10 mouse cellular contexts compared by ENCODE assay signal in the genomic region with DNA sequence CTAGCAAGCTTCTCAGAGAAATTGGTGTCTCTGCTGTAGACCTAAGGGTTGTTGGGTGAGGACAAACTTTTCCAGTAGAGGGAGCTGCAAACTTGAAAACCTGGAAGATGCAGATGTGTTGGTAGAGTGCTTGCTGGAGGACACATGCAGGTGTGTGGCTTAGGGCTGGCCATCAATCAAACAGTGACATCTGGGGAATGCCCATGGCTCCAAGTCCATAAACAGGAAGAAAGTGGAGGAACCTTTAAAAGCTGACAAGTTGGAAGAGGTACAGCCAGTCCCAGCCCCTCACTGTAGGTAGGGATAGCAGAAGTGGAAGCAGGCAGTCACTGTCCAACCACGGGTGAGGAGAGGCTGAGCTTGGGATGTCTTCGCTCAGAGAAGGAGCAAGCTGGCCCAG. TPM values are rescaled to one million over a fixed set of nuclear protein-coding genes. Genes with fewer than 3 reads are reported as not detected.
DNase-seq lines count a peak whose midpoint lies in the region; ATAC-seq and TF ChIP-seq lines count a peak whose summit lies in the region.
"Had no signal": no experiment of that assay in that cellular context is flagged by ENCODE, and none has a peak within 500 bp of the region (broad histone marks: within the 10 kb centered on the region; RNA-seq: fewer than 3 reads in every experiment).

No protein-coding gene starts in this region.

- ATAC-seq in hindbrain, embryonic 11.5 days (ENCODE audit: low FRiP score): no peak
- no peak for ATAC-seq in hindbrain, embryonic 12.5 days (ENCODE audit: low FRiP score)
- peak; percentile 73 for ATAC-seq in intestine, postnatal 0 days
- ATAC-seq in liver, embryonic 14.5 days (ENCODE audit: insufficient read depth): no peak

- H3K79me2 ChIP-seq in CH12.LX (replicated peaks; ENCODE audit: control insufficient read depth, extremely low read depth, insufficient read depth, poor library complexity, severe bottlenecking): no peaks in the 10 kb centered on the region

- dilution Hi-C loops in CH12.LX (cut with MboI; ENCODE audit: extremely low pct_ligation_motif_present, extremely low pct_unique_long_range_greater_than_20kb, low sequenced_read_pairs): no loop called here

- peak; percentile 45 for DNase-seq in hindbrain, embryonic 11.5 days (ENCODE audit: low spot score)
- DNase-seq in CH12.LX (ENCODE audit: extremely low read depth): peak; percentile 73
- peak; percentile 40 for DNase-seq in c-Kit-positive CD71-negative TER-119-negative erythroid progenitor cells, embryonic 14.5 days (ENCODE audit: low read depth)
- DNase-seq in liver, embryonic 14.5 days (ENCODE audit: low read depth in 3 of 3, low spot score in 3 of 3): no peak
- DNase-seq in thymus, postnatal 0 days (ENCODE audit: low spot score): peak; percentile 62
- DNase-seq in gastrocnemius, postnatal 36 days: no peak

- TF ChIP-seq EP300 in CH12.LX (IDR thresholded peaks at IDR 0.05; ENCODE audit: low read length): no peak; the same call in 1 of the 2 replicates
- no peak for TF ChIP-seq EP300 in liver, embryonic 14.5 days (IDR thresholded peaks at IDR 0.05; ENCODE audit: low read depth)

- intact Hi-C loops in gastrocnemius, postnatal 36 days (cut with DNase I): loop anchor here (2.0 to 5.0 kb wide), 2 partner anchors 61 to 85 kb away; no protein-coding TSS in a partner anchor

- H3K27me3 ChIP-seq in hindbrain, embryonic 11.5 days (ENCODE audit: control insufficient read depth, insufficient read depth, low read length): no peaks in the 10 kb centered on the region
- H3K27me3 ChIP-seq in hindbrain, embryonic 12.5 days: no peaks in the 10 kb centered on the region
- H3K27me3 ChIP-seq in CH12.LX (replicated peaks): no peaks in the 10 kb centered on the region
- no peaks in the 10 kb centered on the region for H3K27me3 ChIP-seq in intestine, postnatal 0 days (replicated peaks; ENCODE audit: control insufficient read depth, insufficient read depth, low read length)
- H3K27me3 ChIP-seq in liver, embryonic 14.5 days (ENCODE audit: control insufficient read depth, insufficient read depth, low read length): no peaks in the 10 kb centered on the region
- H3K27me3 ChIP-seq: embryonic facial prominence, embryonic 15.5 days had no signal

- no peaks in the 10 kb centered on the region for H3K4me1 ChIP-seq in hindbrain, embryonic 11.5 days (replicated peaks; ENCODE audit: control insufficient read depth, insufficient read depth, low read length)
- H3K4me1 ChIP-seq in hindbrain, embryonic 12.5 days: no peaks in the 10 kb centered on the region
- peaks cover 3 to 8% of the 10 kb centered on the region in 2 experiments; a peak in 3 of 4 replicates for H3K4me1 ChIP-seq in CH12.LX (ENCODE audit: control insufficient read depth in 1 of 2, insufficient read depth in 2 of 2)
- no peaks in the 10 kb centered on the region for H3K4me1 ChIP-seq in intestine, postnatal 0 days (replicated peaks; ENCODE audit: control insufficient read depth, insufficient read depth, low read length)
- 0 out of 4 replicates have a peak, but pooled peaks cover 0 to 2% of the 10 kb centered on the region in 2 experiments for H3K4me1 ChIP-seq in liver, embryonic 14.5 days (replicated peaks; ENCODE audit: control insufficient read depth in 2 of 2, insufficient read depth in 2 of 2, low read length in 1 of 2)
- H3K4me1 ChIP-seq: embryonic facial prominence, embryonic 15.5 days had no signal

- no peak overlapping the region for H3K4me2 ChIP-seq in hindbrain, embryonic 11.5 days (replicated peaks; ENCODE audit: low read depth, low read length)
- no peak overlapping the region for H3K4me2 ChIP-seq in hindbrain, embryonic 12.5 days (replicated peaks)
- peak overlapping the region; percentile 42 for H3K4me2 ChIP-seq in CH12.LX (ENCODE audit: insufficient read depth, low read depth, poor library complexity, severe bottlenecking)
- H3K4me2 ChIP-seq in intestine, postnatal 0 days (replicated peaks; ENCODE audit: low read depth): no peak overlapping the region
- H3K4me2 ChIP-seq in liver, embryonic 14.5 days (ENCODE audit: low read depth): no peak overlapping the region
- H3K4me2 ChIP-seq: embryonic facial prominence, embryonic 15.5 days had no signal

- no peak overlapping the region for H3K27ac ChIP-seq in hindbrain, embryonic 11.5 days (ENCODE audit: low read depth, low read length)
- H3K27ac ChIP-seq in hindbrain, embryonic 12.5 days: no peak overlapping the region
- no peak overlapping the region for H3K27ac ChIP-seq in CH12.LX (ENCODE audit: insufficient read depth, low read depth)
- no peak overlapping the region for H3K27ac ChIP-seq in intestine, postnatal 0 days (ENCODE audit: low read depth, low read length)
- H3K27ac ChIP-seq in liver, embryonic 14.5 days: no peak overlapping the region
- H3K27ac ChIP-seq: embryonic facial prominence, embryonic 15.5 days; macrophage had no signal

- H3K36me3 ChIP-seq in hindbrain, embryonic 11.5 days (ENCODE audit: control insufficient read depth, insufficient read depth, low read length): no peaks in the 10 kb centered on the region
- H3K36me3 ChIP-seq in hindbrain, embryonic 12.5 days: no peaks in the 10 kb centered on the region
- no peaks in the 10 kb centered on the region for H3K36me3 ChIP-seq in CH12.LX (replicated peaks in 1 of 2; ENCODE audit: control insufficient read depth in 1 of 2, insufficient read depth in 1 of 2, low read length in 1 of 2)
- no peaks in the 10 kb centered on the region for H3K36me3 ChIP-seq in intestine, postnatal 0 days (ENCODE audit: control insufficient read depth, insufficient read depth)
- no peaks in the 10 kb centered on the region for H3K36me3 ChIP-seq in liver, embryonic 14.5 days (replicated peaks; ENCODE audit: control insufficient read depth, insufficient read depth, low read depth)
- H3K36me3 ChIP-seq: embryonic facial prominence, embryonic 15.5 days had no signal

- H3K9me3 ChIP-seq in hindbrain, embryonic 11.5 days (ENCODE audit: control insufficient read depth, low read length): no peaks in the 10 kb centered on the region
- H3K9me3 ChIP-seq in hindbrain, embryonic 12.5 days (replicated peaks): peaks cover 4% of the 10 kb centered on the region; the same call in 1 of the 2 replicates
- peaks cover 9% of the 10 kb centered on the region for H3K9me3 ChIP-seq in CH12.LX (replicated peaks; ENCODE audit: low read length)
- H3K9me3 ChIP-seq in intestine, postnatal 0 days (ENCODE audit: control insufficient read depth): no peaks in the 10 kb centered on the region
- no peaks in the 10 kb centered on the region for H3K9me3 ChIP-seq in liver, embryonic 14.5 days (ENCODE audit: control insufficient read depth, low read length)
- H3K9me3 ChIP-seq: embryonic facial prominence, embryonic 15.5 days had no signal

- 68% methylated on average over 2 of the region's 2 CpGs for WGBS in hindbrain, embryonic 11.5 days
- 68% methylated on average over 2 of the region's 2 CpGs for WGBS in hindbrain, embryonic 12.5 days
- 54% methylated on average over 2 of the region's 2 CpGs for WGBS in intestine, postnatal 0 days
- 37% methylated on average over 2 of the region's 2 CpGs for WGBS in liver, embryonic 14.5 days (ENCODE audit: insufficient replicate concordance)

- peak; percentile 94 for TF ChIP-seq RAD21 in CH12.LX (IDR thresholded peaks at IDR 0.05; ENCODE audit: low read depth, low read length)

- TF ChIP-seq CTCF in CH12.LX (conservative IDR thresholded peaks at IDR 0.05 in 1 of 2, IDR thresholded peaks at IDR 0.05 in 1 of 2; ENCODE audit: low read depth in 2 of 2, low read length in 2 of 2): peak; percentile 45 to 92; a peak in 3 of 4 replicates
- peak; percentile 86 for TF ChIP-seq CTCF in intestine, postnatal 0 days (IDR thresholded peaks at IDR 0.05; ENCODE audit: low read depth)
- TF ChIP-seq CTCF in liver, embryonic 14.5 days (IDR thresholded peaks at IDR 0.05; ENCODE audit: low read depth): peak; percentile 59

- no peak overlapping the region for H3K4me3 ChIP-seq in hindbrain, embryonic 11.5 days (ENCODE audit: low read depth, low read length)
- H3K4me3 ChIP-seq in hindbrain, embryonic 12.5 days: no peak overlapping the region
- no peak overlapping the region for H3K4me3 ChIP-seq in CH12.LX (replicated peaks in 1 of 3; ENCODE audit: low read depth in 2 of 3, low read length in 2 of 3, poor library complexity in 1 of 3)
- H3K4me3 ChIP-seq in intestine, postnatal 0 days (ENCODE audit: low read depth, low read length): no peak overlapping the region
- no peak overlapping the region for H3K4me3 ChIP-seq in liver, embryonic 14.5 days (ENCODE audit: insufficient read depth in 1 of 2, low read depth in 2 of 2, low read length in 2 of 2)
- H3K4me3 ChIP-seq: embryonic facial prominence, embryonic 15.5 days had no signal

- H3K9ac ChIP-seq in hindbrain, embryonic 11.5 days (ENCODE audit: low read depth, low read length): no peak overlapping the region
- no peak overlapping the region for H3K9ac ChIP-seq in hindbrain, embryonic 12.5 days
- no peak overlapping the region for H3K9ac ChIP-seq in CH12.LX (ENCODE audit: insufficient read depth, low read depth)
- no peak overlapping the region for H3K9ac ChIP-seq in intestine, postnatal 0 days (ENCODE audit: low read depth, low read length)
- no peak overlapping the region for H3K9ac ChIP-seq in liver, embryonic 14.5 days (replicated peaks)
- H3K9ac ChIP-seq: embryonic facial prominence, embryonic 15.5 days had no signal

- no peak for TF ChIP-seq POLR2A in CH12.LX (IDR thresholded peaks at IDR 0.05; ENCODE audit: low read depth, low read length)

- in situ Hi-C loops in CH12.LX (cut with MboI; ENCODE audit: low pct_ligation_motif_present, low pct_unique_long_range_greater_than_20kb, low sequenced_read_pairs): loop anchor here (25.0 kb wide), 2 partner anchors 90 to 290 kb away; a partner anchor contains a TSS

RNA-seq across cellular contexts. Expression of a gene that starts 12.5 kb away (rescaled TPM):
- polyA plus RNA-seq in hindbrain, embryonic 11.5 days (2014; fragmentation: Nextera tagmentation; extraction: Ambion mirVana): 0.08 TPM in 1 of 2 replicates, not detected in the other
- not detected in 2 replicates for polyA plus RNA-seq in hindbrain, embryonic 12.5 days (2016; fragmentation: Nextera tagmentation; extraction: Ambion mirVana)
- total RNA-seq in CH12.LX (2012; rRNA removed): not detected in 2 replicates
- total RNA-seq in CH12.LX (2014; rRNA removed): not detected in 2 replicates
- 0.08 TPM in 1 of 2 replicates, not detected in the other for polyA plus RNA-seq in CH12.LX (2012; ENCODE audit: insufficient read length, low read depth)
- polyA plus RNA-seq in intestine, postnatal 0 days (2015; fragmentation: Nextera tagmentation; extraction: Ambion mirVana): 0.04 TPM in 1 of 2 replicates, not detected in the other
- not detected in 2 replicates for polyA plus RNA-seq in liver, embryonic 14.5 days (2012; rRNA removed)
- polyA plus RNA-seq in liver, embryonic 14.5 days (2014; fragmentation: Nextera tagmentation; extraction: Ambion mirVana): not detected in 2 replicates
- polyA plus RNA-seq in thymus, postnatal 0 days (2015; fragmentation: Nextera tagmentation; extraction: Ambion mirVana): 0.04 TPM in 1 of 2 replicates, not detected in the other
- total RNA-seq in gastrocnemius, postnatal 36 days (2021): not detected
- polyA plus RNA-seq: embryonic facial prominence, embryonic 15.5 days; macrophage had no signal

RNA-seq across cellular contexts. Expression of a gene that starts 15.5 kb away (rescaled TPM):
- polyA plus RNA-seq in hindbrain, embryonic 11.5 days (2014; fragmentation: Nextera tagmentation; extraction: Ambion mirVana): 14.0 and 15.7 TPM in 2 replicates
- polyA plus RNA-seq in hindbrain, embryonic 12.5 days (2016; fragmentation: Nextera tagmentation; extraction: Ambion mirVana): 16.1 and 18.0 TPM in 2 replicates
- total RNA-seq in CH12.LX (2012; rRNA removed) (10.2 and 13.2 TPM in 2 replicates), CH12.LX (2014; rRNA removed) (9.7 and 9.8 TPM in 2 replicates)
- polyA plus RNA-seq in CH12.LX (2012; ENCODE audit: insufficient read length, low read depth): 6.6 and 7.2 TPM in 2 replicates
- polyA plus RNA-seq in intestine, postnatal 0 days (2015; fragmentation: Nextera tagmentation; extraction: Ambion mirVana): 63.7 and 69.3 TPM in 2 replicates
- polyA plus RNA-seq in liver, embryonic 14.5 days (2012; rRNA removed): 2.7 and 2.9 TPM in 2 replicates
- polyA plus RNA-seq in liver, embryonic 14.5 days (2014; fragmentation: Nextera tagmentation; extraction: Ambion mirVana): 5.5 and 6.0 TPM in 2 replicates
- polyA plus RNA-seq in thymus, postnatal 0 days (2015; fragmentation: Nextera tagmentation; extraction: Ambion mirVana): 14.0 and 21.8 TPM in 2 replicates
- total RNA-seq in gastrocnemius, postnatal 36 days (2021): 10 to 100 TPM; 16.6 to 28.5 TPM

RNA-seq across cellular contexts. Expression of a gene that starts 21.7 kb away (rescaled TPM):
- 14.9 and 15.0 TPM in 2 replicates for polyA plus RNA-seq in hindbrain, embryonic 11.5 days (2014; fragmentation: Nextera tagmentation; extraction: Ambion mirVana)
- 18.5 and 18.7 TPM in 2 replicates for polyA plus RNA-seq in hindbrain, embryonic 12.5 days (2016; fragmentation: Nextera tagmentation; extraction: Ambion mirVana)
- total RNA-seq in CH12.LX (2012; rRNA removed) (31.9 and 41.5 TPM in 2 replicates), CH12.LX (2014; rRNA removed) (27.4 and 29.5 TPM in 2 replicates)
- 33.5 and 34.3 TPM in 2 replicates for polyA plus RNA-seq in CH12.LX (2012; ENCODE audit: insufficient read length, low read depth)
- 11.4 and 12.4 TPM in 2 replicates for polyA plus RNA-seq in intestine, postnatal 0 days (2015; fragmentation: Nextera tagmentation; extraction: Ambion mirVana)
- polyA plus RNA-seq in liver, embryonic 14.5 days (2012; rRNA removed): 7.8 and 8.1 TPM in 2 replicates
- 6.8 and 7.3 TPM in 2 replicates for polyA plus RNA-seq in liver, embryonic 14.5 days (2014; fragmentation: Nextera tagmentation; extraction: Ambion mirVana)
- 16.3 and 21.3 TPM in 2 replicates for polyA plus RNA-seq in thymus, postnatal 0 days (2015; fragmentation: Nextera tagmentation; extraction: Ambion mirVana)
- 1 to 10 TPM; 3.2 to 4.1 TPM for total RNA-seq in gastrocnemius, postnatal 36 days (2021)

RNA-seq across cellular contexts. Expression of a gene that starts 37.2 kb away (rescaled TPM):
- polyA plus RNA-seq in hindbrain, embryonic 11.5 days (2014; fragmentation: Nextera tagmentation; extraction: Ambion mirVana): 45.5 and 49.5 TPM in 2 replicates
- 60.6 and 70.2 TPM in 2 replicates for polyA plus RNA-seq in hindbrain, embryonic 12.5 days (2016; fragmentation: Nextera tagmentation; extraction: Ambion mirVana)
- 0.42 TPM in 1 of 2 replicates, not detected in the other for total RNA-seq in CH12.LX (2012; rRNA removed)
- not detected in 2 replicates for total RNA-seq in CH12.LX (2014; rRNA removed)
- polyA plus RNA-seq in CH12.LX (2012; ENCODE audit: insufficient read length, low read depth): not detected in 2 replicates
- polyA plus RNA-seq in intestine, postnatal 0 days (2015; fragmentation: Nextera tagmentation; extraction: Ambion mirVana): 251 and 267 TPM in 2 replicates
- 12.8 and 14.7 TPM in 2 replicates for polyA plus RNA-seq in liver, embryonic 14.5 days (2012; rRNA removed)
- polyA plus RNA-seq in liver, embryonic 14.5 days (2014; fragmentation: Nextera tagmentation; extraction: Ambion mirVana): 28.3 and 35.7 TPM in 2 replicates
- 15.5 and 19.3 TPM in 2 replicates for polyA plus RNA-seq in thymus, postnatal 0 days (2015; fragmentation: Nextera tagmentation; extraction: Ambion mirVana)
- 1 to 10 TPM; 3.8 to 7.4 TPM for total RNA-seq in gastrocnemius, postnatal 36 days (2021)

RNA-seq across cellular contexts. Expression of a gene that starts 50.4 kb away (rescaled TPM):
- polyA plus RNA-seq in hindbrain, embryonic 11.5 days (2014; fragmentation: Nextera tagmentation; extraction: Ambion mirVana): 27.5 and 31.0 TPM in 2 replicates
- 30.8 and 31.5 TPM in 2 replicates for polyA plus RNA-seq in hindbrain, embryonic 12.5 days (2016; fragmentation: Nextera tagmentation; extraction: Ambion mirVana)
- total RNA-seq in CH12.LX (2012; rRNA removed): 5.7 and 6.2 TPM in 2 replicates
- 5.0 and 5.3 TPM in 2 replicates for total RNA-seq in CH12.LX (2014; rRNA removed)
- 5.7 and 6.9 TPM in 2 replicates for polyA plus RNA-seq in CH12.LX (2012; ENCODE audit: insufficient read length, low read depth)
- polyA plus RNA-seq in intestine, postnatal 0 days (2015; fragmentation: Nextera tagmentation; extraction: Ambion mirVana): 28.9 and 34.4 TPM in 2 replicates
- polyA plus RNA-seq in liver, embryonic 14.5 days (2012; rRNA removed): 13.1 and 14.0 TPM in 2 replicates
- 9.7 and 11.3 TPM in 2 replicates for polyA plus RNA-seq in liver, embryonic 14.5 days (2014; fragmentation: Nextera tagmentation; extraction: Ambion mirVana)
- polyA plus RNA-seq in thymus, postnatal 0 days (2015; fragmentation: Nextera tagmentation; extraction: Ambion mirVana): 13.6 and 14.9 TPM in 2 replicates
- total RNA-seq in gastrocnemius, postnatal 36 days (2021): 10 to 100 TPM; 13.8 to 17.3 TPM

Comparison
In these comparisons a context has a peak if more than half of its experiments do, and no peak if none do; other contexts are left out.
1. DNase-seq: peak in hindbrain, embryonic 11.5 days (single experiment), CH12.LX (single experiment), c-Kit-positive CD71-negative TER-119-negative erythroid progenitor cells, embryonic 14.5 days (single experiment) and thymus, postnatal 0 days (single experiment); none in liver, embryonic 14.5 days (0 of 3) and gastrocnemius, postnatal 36 days (0 of 2).
2. Peak in every context shown above with its lines, with median percentiles within 50 percentile points of each other: CTCF ChIP-seq.